Mouse (Mus musculus): ENCODE measurements around the gene Secisbp2l.

DNA sequence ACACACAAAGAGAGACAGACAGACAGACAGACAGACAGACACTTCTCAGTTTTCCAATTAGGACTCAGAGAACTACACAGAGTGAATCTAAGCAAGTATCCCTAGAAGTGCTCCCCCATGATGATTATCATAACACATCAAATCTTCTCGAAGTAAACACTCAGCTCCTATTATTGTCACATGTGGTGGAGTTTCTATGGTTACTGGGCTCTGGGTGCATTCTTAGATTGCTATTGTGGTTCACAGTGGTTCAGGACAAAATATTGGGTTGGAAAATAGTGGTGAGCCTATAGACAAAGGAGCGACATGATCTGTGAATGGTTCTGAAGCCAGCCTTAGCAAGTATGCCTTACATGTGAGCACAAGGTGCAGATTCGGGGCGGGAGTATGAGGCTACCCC is 19.3 kb upstream of the Secisbp2l start:
- TF ChIP-seq GATA1 (IDR thresholded peaks at IDR 0.05; ENCODE audit: borderline replicate concordance, low read length) (no peak), FLI1 (IDR thresholded peaks at IDR 0.05; ENCODE audit: low read length) (no peak)
